Mouse (Mus musculus) heart, embryonic 15.5 days (tissue): ENCODE measurements around the gene Rai1. TPM values are rescaled to one million over a fixed set of nuclear protein-coding genes. Genes with fewer than 3 reads are reported as not detected.

ENCODE experiments used
- ATAC-seq: fragments of 200-750 bp; cut with Nextera tagmentation; replicated peaks from 2 replicates; pipeline ENCODE4 v1.8.0; 2017; ENCODE audit warnings: low read depth, moderate TSS enrichment; ENCODE audit not compliant: insufficient number of reproducible peaks, insufficient read depth, low FRiP score
- H3K27ac ChIP-seq: fragments of 300-500 bp; sonication (generic); 2 replicates; pipeline ENCODE4 v1.5.1; 2015; ENCODE audit warnings: mild to moderate bottlenecking, inconsistent platforms
- H3K27me3 ChIP-seq: fragments of 300-500 bp; sonication (generic); 2 replicates; pipeline ENCODE4 v1.6.1; 2015; ENCODE audit warnings: inconsistent platforms
- H3K36me3 ChIP-seq: fragments of 300-500 bp; sonication (generic); 2 replicates; pipeline ENCODE4 v1.6.1; 2015; ENCODE audit warnings: mild to moderate bottlenecking, inconsistent platforms
- H3K4me1 ChIP-seq: fragments of 300-500 bp; sonication (generic); replicated peaks from 2 replicates; pipeline ENCODE4 v1.6.1; 2015; ENCODE audit warnings: inconsistent platforms
- H3K4me2 ChIP-seq: fragments of 300-500 bp; sonication (generic); 2 replicates; pipeline ENCODE4 v1.6.1; 2015; ENCODE audit warnings: inconsistent platforms, mild to moderate bottlenecking, moderate library complexity
- H3K4me3 ChIP-seq: fragments of 300-500 bp; sonication (generic); 2 replicates; pipeline ENCODE4 v1.5.1; 2015; ENCODE audit warnings: mild to moderate bottlenecking, inconsistent platforms
- H3K9ac ChIP-seq: fragments of 300-500 bp; sonication (generic); 2 replicates; pipeline ENCODE4 v1.6.1; 2015; ENCODE audit warnings: mild to moderate bottlenecking, inconsistent platforms
- H3K9me3 ChIP-seq: fragments of 300-500 bp; sonication (generic); replicated peaks from 2 replicates; pipeline ENCODE4 v1.6.1; 2016; ENCODE audit warnings: inconsistent platforms
- WGBS: fragments of 180-500 bp; shearing (Covaris S2); methylation state at CpG from one replicate; pipeline ENCODE4 v1.1.7; 2015; ENCODE audit warnings: mixed read lengths; 5-methylcytosine and 5-hydroxymethylcytosine counted together
- polyA plus RNA-seq: library from polyadenylated mRNA; unstranded; fragments of >200 nt; fragmentation: Nextera tagmentation; extraction: Ambion mirVana; gene quantifications from 2 replicates; pipeline ENCODE4 v1.2.1, GENCODE M21; 2015

Gene Rai1
- 12.8 and 19.1 TPM in 2 replicates for polyA plus RNA-seq

DNA sequence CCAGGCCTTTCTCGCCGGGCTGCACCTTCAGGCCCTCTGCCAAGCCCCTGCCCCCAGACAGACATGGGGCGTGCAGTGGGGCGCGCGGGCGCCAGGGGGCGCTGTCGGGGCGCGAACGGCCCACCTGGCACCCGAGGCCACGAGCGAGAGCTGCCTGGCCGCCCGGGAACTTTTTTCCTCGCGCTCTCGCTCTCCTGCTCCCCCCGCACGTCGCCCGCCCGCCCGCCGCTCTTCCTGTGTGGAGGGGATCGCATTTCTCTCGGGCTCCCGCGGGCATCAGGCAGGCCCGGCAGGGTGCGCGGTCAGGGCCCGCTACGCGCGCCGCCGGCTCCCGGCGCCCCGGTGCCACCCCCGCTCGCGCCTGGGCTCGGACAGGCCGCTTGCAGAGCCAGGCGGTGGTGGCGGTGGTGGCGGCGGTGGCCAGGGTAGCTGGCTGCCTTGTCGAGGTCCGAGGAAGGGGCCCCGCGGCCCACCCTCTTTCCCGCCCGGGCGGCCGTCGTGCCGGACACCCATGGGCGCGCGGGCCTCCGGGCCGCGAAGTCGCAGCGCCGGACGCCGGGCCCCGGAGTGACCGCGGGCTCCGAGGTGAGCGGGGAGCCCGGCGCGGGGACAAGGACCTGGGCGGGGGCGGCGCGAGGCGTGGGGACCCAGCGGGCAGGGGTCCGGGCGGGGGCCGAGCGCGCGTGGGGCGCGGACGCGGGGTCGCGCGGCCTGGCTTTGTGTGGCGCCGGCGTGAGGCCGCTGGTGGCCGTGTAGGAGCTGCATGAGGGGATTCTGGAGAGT is at the start of gene Rai1:
Gene Rai1, plus strand, starts transcription at position 204 of the 783 bp plus-strand sequence.
- Histone ChIP-seq H3K36me3 (no peaks in the 10 kb centered on the region), H3K9me3 (no peaks in the 10 kb centered on the region), H3K4me2 (peak within 1 kb of the TSS; percentile 87), H3K4me1 (peaks cover 45% of the 10 kb centered on the region), H3K9ac (peak within 1 kb of the TSS; percentile 100), H3K27me3 (no peaks in the 10 kb centered on the region), H3K4me3 (peak within 1 kb of the TSS; percentile 83), H3K27ac (peak within 1 kb of the TSS; percentile 97)
- peak; percentile 62 for ATAC-seq
- WGBS, result under 1% methylated on average over 70 of the region's 105 CpGs

DNA sequence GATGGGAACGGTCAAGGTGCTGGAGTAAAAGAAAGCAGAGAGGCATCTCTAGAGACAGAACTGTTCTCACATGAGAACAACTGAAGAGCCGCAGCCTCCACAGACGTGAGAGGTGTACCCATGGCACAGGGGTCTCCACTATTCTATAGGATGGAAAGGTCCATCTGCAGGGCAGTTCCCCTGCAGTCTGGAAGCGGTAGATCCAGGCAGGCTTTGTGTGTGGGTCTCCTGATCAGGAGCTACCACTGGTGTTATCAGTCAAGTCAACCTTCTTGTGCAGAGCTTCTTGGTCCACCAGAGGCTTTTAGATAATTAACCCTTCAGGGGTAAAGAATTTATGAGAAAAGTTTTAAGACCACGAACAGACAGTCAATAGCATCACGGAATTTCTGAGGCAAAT is 48.3 kb upstream of the Rai1 start:
- H3K4me2 ChIP-seq, result no peak overlapping the region
- H3K4me1 ChIP-seq, result no peaks in the 10 kb centered on the region
- 75% methylated on average over 6 of the region's 6 CpGs for WGBS

DNA sequence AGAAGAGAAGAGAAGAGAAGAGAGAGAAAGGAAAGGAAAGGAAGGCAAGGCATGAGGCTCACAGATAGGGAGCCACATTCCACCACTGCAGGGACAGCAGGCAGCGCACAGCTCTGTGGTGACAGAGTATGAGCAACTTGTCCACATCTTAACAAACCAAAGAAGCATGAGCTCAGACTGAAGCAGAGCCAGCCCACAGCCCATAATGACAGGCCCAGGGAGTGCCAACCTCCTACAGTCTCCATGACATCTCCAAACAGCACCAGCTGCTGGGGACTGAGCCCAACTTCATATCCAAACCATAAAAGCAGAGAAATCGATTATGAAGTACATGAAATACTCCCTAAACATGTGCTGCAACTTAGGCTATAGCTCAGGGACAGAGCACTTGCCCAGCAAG is 46.8 kb upstream of the Rai1 start:
- H3K4me2 ChIP-seq, result no peak overlapping the region
- H3K9ac ChIP-seq, result no peak overlapping the region
- H3K4me1 ChIP-seq, result no peaks in the 10 kb centered on the region
- 41% methylated on average over 2 of the region's 2 CpGs for WGBS
- ATAC-seq, result no peak
- H3K27me3 ChIP-seq, result no peaks in the 10 kb centered on the region
- no peak overlapping the region for H3K4me3 ChIP-seq
- no peaks in the 10 kb centered on the region for H3K9me3 ChIP-seq
- H3K27ac ChIP-seq, result no peak overlapping the region
- H3K36me3 ChIP-seq, result no peaks in the 10 kb centered on the region

More for the DNA sequence above, 48.3 kb upstream of the Rai1 start:
- ATAC-seq, result no peak
- no peaks in the 10 kb centered on the region for H3K27me3 ChIP-seq
- H3K4me3 ChIP-seq, result no peak overlapping the region
- H3K36me3 ChIP-seq, result no peaks in the 10 kb centered on the region
- H3K27ac ChIP-seq, result no peak overlapping the region
- no peak overlapping the region for H3K9ac ChIP-seq
- no peaks in the 10 kb centered on the region for H3K9me3 ChIP-seq

DNA sequence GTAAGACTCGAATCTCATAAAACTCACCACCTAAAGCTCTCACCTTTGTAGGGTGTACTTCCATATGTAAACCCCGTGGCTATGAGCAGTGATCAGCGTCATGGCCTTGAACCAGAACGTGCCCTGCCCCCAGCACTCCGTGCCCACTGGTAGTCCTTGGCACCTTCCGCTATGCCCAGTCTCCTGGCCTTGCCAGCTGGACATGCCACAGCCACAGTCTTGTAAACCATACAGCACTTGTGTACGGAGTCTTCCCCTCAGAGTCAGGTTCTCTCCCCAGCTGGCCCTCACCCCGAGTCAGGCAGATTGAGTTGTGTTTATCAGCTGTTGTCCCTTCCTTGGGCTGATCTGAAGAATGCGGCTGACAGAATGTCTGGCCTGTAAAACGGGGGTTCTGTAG is 46.4 kb upstream of the Rai1 start:
- Histone ChIP-seq H3K27ac (no peak overlapping the region), H3K4me2 (no peak overlapping the region), H3K9me3 (no peaks in the 10 kb centered on the region), H3K27me3 (no peaks in the 10 kb centered on the region), H3K36me3 (no peaks in the 10 kb centered on the region), H3K4me3 (no peak overlapping the region), H3K9ac (no peak overlapping the region), H3K4me1 (no peaks in the 10 kb centered on the region)
- ATAC-seq, result no peak
- 68% methylated on average over 10 of the region's 10 CpGs for WGBS

DNA sequence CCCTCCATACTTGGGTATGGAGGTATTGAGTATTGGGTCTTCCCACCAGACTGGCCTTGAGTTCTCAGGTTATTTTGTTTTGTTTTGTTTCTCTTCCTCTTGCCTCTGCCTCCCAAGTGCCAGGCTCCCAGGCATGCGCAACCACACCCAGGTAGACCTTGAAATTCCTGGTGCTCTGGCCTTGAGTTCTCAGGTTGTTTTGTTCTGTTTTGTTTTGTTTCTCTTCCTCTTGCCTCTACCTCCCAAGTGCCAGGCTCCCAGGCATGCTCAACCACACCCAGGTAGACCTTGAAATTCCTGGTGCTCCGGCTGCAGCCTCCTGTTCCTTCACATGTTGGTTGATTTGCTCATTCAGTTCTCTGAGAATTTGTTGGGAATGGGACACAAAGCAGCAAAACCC is 44.8 kb upstream of the Rai1 start:
- Histone ChIP-seq H3K4me1 (no peaks in the 10 kb centered on the region), H3K27ac (no peak overlapping the region), H3K36me3 (no peaks in the 10 kb centered on the region), H3K9me3 (no peaks in the 10 kb centered on the region), H3K4me3 (no peak overlapping the region), H3K27me3 (no peaks in the 10 kb centered on the region), H3K9ac (no peak overlapping the region), H3K4me2 (no peak overlapping the region)
- WGBS, result 97% methylated on average over 2 of the region's 2 CpGs
- ATAC-seq, result no peak

DNA sequence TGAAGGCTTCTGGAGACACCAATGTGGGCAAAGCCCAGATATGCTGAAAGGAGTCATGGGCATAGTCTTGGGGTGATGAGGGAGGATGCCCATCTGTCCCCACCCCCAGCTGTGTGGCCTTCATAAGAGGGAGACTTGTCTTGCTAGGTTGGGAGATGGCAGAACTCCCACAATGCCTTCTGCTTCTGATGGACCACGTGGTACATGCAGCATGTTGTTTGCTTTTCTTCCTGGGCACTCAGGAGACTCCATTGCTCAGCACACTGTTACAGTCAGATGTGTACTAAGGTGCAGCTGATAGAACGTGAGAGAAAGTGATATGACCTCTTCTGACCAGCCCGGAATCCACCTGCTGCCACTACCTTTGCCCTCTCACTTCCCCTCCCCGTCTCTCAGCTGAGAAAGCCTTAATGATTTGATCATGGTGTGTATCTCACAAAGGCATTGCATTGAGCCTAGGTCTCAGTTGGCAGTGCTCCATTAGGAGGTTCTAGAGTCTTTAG is 43.3 kb upstream of the Rai1 start:
- Histone ChIP-seq H3K27ac (no peak overlapping the region), H3K4me1 (no peaks in the 10 kb centered on the region), H3K4me2 (no peak overlapping the region), H3K9ac (no peak overlapping the region), H3K4me3 (no peak overlapping the region), H3K27me3 (no peaks in the 10 kb centered on the region), H3K9me3 (no peaks in the 10 kb centered on the region), H3K36me3 (no peaks in the 10 kb centered on the region)
- WGBS, result 77% methylated on average over 4 of the region's 4 CpGs
- ATAC-seq, result no peak

DNA sequence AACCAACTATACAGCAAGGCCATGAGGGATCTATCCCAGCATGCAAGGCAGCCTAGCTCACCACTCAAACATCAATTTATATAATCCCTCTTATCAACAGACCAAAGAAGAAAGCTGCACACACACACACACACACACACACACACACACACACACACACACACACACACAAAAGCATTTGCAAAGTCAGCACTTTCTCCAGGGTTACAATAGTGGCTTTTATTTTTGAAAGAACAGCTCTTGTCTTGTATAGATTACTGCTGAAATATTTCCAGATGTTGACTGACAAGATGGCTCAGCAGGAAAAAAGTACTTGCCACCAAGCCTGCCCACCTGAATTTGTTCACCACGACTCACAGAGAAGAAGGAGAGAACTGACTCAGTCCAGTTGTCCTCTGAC is 39.5 kb upstream of the Rai1 start:
- no peaks in the 10 kb centered on the region for H3K36me3 ChIP-seq
- H3K4me1 ChIP-seq, result no peaks in the 10 kb centered on the region
- H3K4me3 ChIP-seq, result no peak overlapping the region
- H3K9me3 ChIP-seq, result no peaks in the 10 kb centered on the region
- H3K4me2 ChIP-seq, result no peak overlapping the region
- H3K27me3 ChIP-seq, result peaks cover 6% of the 10 kb centered on the region; the same call in 1 of the 2 replicates
- 62% methylated on average over 1 of the region's 1 CpGs for WGBS
- no peak overlapping the region for H3K27ac ChIP-seq
- H3K9ac ChIP-seq, result no peak overlapping the region
- ATAC-seq, result no peak

DNA sequence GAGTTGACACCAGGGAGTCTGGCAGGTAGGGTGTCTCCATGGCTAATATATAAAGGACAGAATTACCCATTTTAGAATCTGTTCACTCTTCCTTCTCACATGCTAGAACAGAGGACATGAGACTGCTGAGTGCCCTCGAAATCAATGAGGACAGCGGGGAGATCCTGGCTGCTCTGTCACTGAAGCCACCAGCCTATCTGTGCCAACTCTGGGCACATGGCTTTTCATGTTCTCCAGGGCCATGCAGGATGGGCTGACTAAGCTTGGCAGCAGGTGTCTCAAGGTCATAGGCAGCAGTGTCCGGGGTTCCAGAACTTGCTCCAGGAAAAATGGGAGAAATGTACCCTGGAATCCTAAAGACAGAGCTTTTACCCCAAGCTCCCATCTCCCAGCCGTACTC is 37.2 kb upstream of the Rai1 start:
- H3K4me3 ChIP-seq, result no peak overlapping the region
- H3K4me1 ChIP-seq, result no peaks in the 10 kb centered on the region
- no peaks in the 10 kb centered on the region for H3K36me3 ChIP-seq
- no peak for ATAC-seq
- WGBS, result 86% methylated on average over 4 of the region's 4 CpGs
- H3K27me3 ChIP-seq, result peaks cover 6% of the 10 kb centered on the region; the same call in 1 of the 2 replicates
- no peak overlapping the region for H3K27ac ChIP-seq
- H3K9ac ChIP-seq, result no peak overlapping the region
- H3K4me2 ChIP-seq, result no peak overlapping the region
- H3K9me3 ChIP-seq, result no peaks in the 10 kb centered on the region

DNA sequence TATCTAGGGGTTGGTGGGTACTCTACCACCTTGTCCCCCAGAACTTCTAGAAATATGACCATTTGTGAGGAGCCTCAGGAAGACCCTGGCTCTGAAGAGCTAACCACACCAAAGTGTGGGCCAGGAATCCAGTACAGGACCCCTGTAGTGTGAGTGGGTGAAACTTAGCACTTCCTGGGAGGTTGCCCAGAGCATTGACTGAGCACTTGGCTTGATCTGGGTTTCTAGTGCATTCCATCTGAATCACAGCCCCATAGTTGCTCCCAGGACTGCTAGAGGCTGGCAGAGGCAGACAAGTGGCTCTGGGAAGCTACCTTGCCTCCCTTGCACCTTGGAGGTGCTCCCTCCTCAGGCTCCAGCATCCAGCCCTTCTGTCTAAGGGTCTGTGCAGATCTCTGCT is 36.2 kb upstream of the Rai1 start:
- Histone ChIP-seq H3K36me3 (no peaks in the 10 kb centered on the region), H3K9ac (no peak overlapping the region), H3K4me1 (no peaks in the 10 kb centered on the region), H3K27ac (no peak overlapping the region), H3K9me3 (no peaks in the 10 kb centered on the region), H3K4me3 (no peak overlapping the region), H3K27me3 (peaks cover 6% of the 10 kb centered on the region; the same call in 1 of the 2 replicates), H3K4me2 (no peak overlapping the region)
- ATAC-seq, result no peak

DNA sequence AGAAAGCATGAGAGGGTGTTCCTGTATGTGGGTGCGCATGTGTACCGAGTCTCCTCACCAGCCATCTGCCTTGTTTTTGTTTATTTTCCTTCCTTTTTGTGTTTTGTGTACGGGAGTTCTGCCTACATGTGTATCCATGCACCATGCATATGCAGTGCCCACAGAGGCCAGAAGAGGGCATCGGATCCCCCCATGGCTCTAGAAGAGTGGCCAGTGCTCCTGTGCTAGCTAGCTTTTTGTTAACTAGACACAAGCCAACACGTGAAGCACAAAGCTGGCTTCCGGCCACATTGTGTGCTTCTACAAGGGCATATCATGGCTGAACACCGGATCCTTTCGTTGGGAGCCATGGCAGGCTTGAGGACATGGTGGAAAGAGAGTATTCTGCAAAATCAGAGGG is 34.2 kb upstream of the Rai1 start:
- Histone ChIP-seq H3K27ac (no peak overlapping the region), H3K9me3 (no peaks in the 10 kb centered on the region), H3K27me3 (peaks cover 6% of the 10 kb centered on the region; the same call in 1 of the 2 replicates), H3K4me1 (no peaks in the 10 kb centered on the region), H3K4me3 (no peak overlapping the region), H3K9ac (no peak overlapping the region), H3K4me2 (no peak overlapping the region), H3K36me3 (no peaks in the 10 kb centered on the region)
- ATAC-seq, result no peak
- 30% methylated on average over 8 of the region's 8 CpGs for WGBS

DNA sequence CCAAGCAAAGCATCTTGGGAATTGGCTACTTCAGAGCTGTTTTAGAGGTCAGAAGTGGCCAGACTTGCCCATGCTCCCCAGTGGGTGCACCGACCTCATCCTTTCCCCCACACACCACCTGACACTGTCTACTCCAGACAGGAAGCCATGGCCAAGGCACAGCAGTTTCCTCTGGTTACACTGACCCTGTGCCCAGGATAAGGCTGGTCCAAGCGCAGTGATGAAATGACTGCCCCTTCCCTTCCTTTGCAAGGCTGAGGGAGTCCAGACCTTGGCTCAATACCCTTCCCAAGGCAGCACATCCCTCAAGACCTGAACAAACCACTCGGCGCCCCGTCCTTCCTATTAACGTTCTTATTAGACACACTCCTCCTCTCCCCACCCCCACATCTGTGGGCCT is 33.6 kb upstream of the Rai1 start:
- Histone ChIP-seq H3K27me3 (peaks cover 6% of the 10 kb centered on the region; the same call in 1 of the 2 replicates), H3K27ac (no peak overlapping the region), H3K36me3 (no peaks in the 10 kb centered on the region), H3K9ac (no peak overlapping the region), H3K4me3 (no peak overlapping the region), H3K4me2 (no peak overlapping the region), H3K4me1 (no peaks in the 10 kb centered on the region), H3K9me3 (no peaks in the 10 kb centered on the region)
- 66% methylated on average over 6 of the region's 6 CpGs for WGBS
- no peak for ATAC-seq

DNA sequence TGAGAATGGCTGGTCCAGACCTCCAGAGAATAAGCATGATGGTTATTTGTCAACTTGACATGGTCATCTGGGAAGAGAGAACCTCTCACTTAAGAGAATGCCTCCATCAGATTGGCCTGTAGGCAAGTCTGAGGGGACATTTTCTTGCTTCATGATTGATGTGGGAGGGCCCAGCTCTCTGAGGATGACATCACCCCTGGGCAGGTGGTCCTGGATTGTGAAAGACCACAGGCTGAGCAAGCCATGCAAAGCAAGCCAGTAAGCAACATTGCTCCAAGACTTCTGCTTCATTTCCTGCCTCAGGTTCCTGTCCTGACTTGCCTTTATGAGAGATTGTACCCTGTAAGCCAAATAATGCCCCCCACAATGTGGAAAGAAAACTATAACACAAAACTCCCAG is 31.7 kb upstream of the Rai1 start:
- H3K9ac ChIP-seq, result no peak overlapping the region
- no peak overlapping the region for H3K4me3 ChIP-seq
- H3K36me3 ChIP-seq, result no peaks in the 10 kb centered on the region
- H3K4me2 ChIP-seq, result no peak overlapping the region
- H3K4me1 ChIP-seq, result no peaks in the 10 kb centered on the region
- no peak for ATAC-seq
- no peak overlapping the region for H3K27ac ChIP-seq
- H3K27me3 ChIP-seq, result 0 out of 2 replicates have a peak, but pooled peaks cover 3% of the 10 kb centered on the region
- no peaks in the 10 kb centered on the region for H3K9me3 ChIP-seq
